Mouse (Mus musculus) heart, postnatal 10 days (tissue): ENCODE measurements around the gene Gm20388. TPM values are rescaled to one million over a fixed set of nuclear protein-coding genes. Genes with fewer than 3 reads are reported as not detected.

Experiments
- DNase-seq, 2 experiments: peaks; one replicate each; pipeline ENCODE4 v3.0.0; 2021
- intact Hi-C: fragments of 180-260 bp; cut with DNase I; formaldehyde crosslinking; loops from one replicate; pipeline ENCODE4 v1.15.1; 2025
- total RNA-seq, 2 experiments: library from RNA; stranded (reverse); gene quantifications; 2 replicates each; pipeline ENCODE4 v1.2.3; 2021

Gm20388 gene
- total RNA-seq, 2 experiments from 2014 or later: 2.0 to 2.2 TPM

GRCm38 (mm10) chr8:120113306-120113705 is 202.7 kb downstream of the Gm20388 start:
- DNase-seq: peak in 1 of 2 experiments; percentile 75
- intact Hi-C loops: no loop called here

GRCm38 (mm10) chr8:120113758-120114255 is 203.2 kb downstream of the Gm20388 start, which contains the start of gene 6430548M08Rik:
Gene 6430548M08Rik, plus strand, starts transcription at chr8:120114152.
- DNase-seq: peak; percentile 100
- intact Hi-C loops: no loop called here

- no peak for DNase-seq
- intact Hi-C loops: no loop called here
Observed at GRCm38 (mm10) chr8:120114315-120114841, 203.7 kb downstream of the Gm20388 start.

GRCm38 (mm10) chr8:120116600-120116999 is 206.0 kb downstream of the Gm20388 start:
- intact Hi-C loops: no loop called here
- no peak for DNase-seq

- intact Hi-C loops: no loop called here
- DNase-seq: no peak
Observed at GRCm38 (mm10) chr8:120118162-120118561, 207.5 kb downstream of the Gm20388 start.

- intact Hi-C loops: no loop called here
- DNase-seq: no peak
Observed at GRCm38 (mm10) chr8:120118847-120119246, 208.2 kb downstream of the Gm20388 start.

GRCm38 (mm10) chr8:120119429-120119828 is 208.8 kb downstream of the Gm20388 start:
- no peak for DNase-seq
- intact Hi-C loops: no loop called here

- no peak for DNase-seq
- intact Hi-C loops: no loop called here
Observed at GRCm38 (mm10) chr8:120119931-120120330, 209.3 kb downstream of the Gm20388 start.

GRCm38 (mm10) chr8:120120951-120121350 is 210.3 kb downstream of the Gm20388 start:
- intact Hi-C loops: no loop called here
- no peak for DNase-seq

- intact Hi-C loops: no loop called here
- DNase-seq: no peak
Observed at GRCm38 (mm10) chr8:120124261-120124660, 213.6 kb downstream of the Gm20388 start.

- DNase-seq: no peak
- intact Hi-C loops: no loop called here
Observed at GRCm38 (mm10) chr8:120124836-120125389, 214.3 kb downstream of the Gm20388 start.

- intact Hi-C loops: no loop called here
- peak in 1 of 2 experiments; percentile 47 for DNase-seq
Observed at GRCm38 (mm10) chr8:120126357-120127161, 215.9 kb downstream of the Gm20388 start.

- DNase-seq: no peak
- intact Hi-C loops: no loop called here
Observed at GRCm38 (mm10) chr8:120129547-120129946, 218.9 kb downstream of the Gm20388 start.

GRCm38 (mm10) chr8:120131158-120131557 is 220.5 kb downstream of the Gm20388 start:
- intact Hi-C loops: no loop called here
- DNase-seq: no peak

- intact Hi-C loops: no loop called here
- no peak for DNase-seq
Observed at GRCm38 (mm10) chr8:120133169-120133568, 222.5 kb downstream of the Gm20388 start.

GRCm38 (mm10) chr8:120135687-120136086 is 225.0 kb downstream of the Gm20388 start:
- no peak for DNase-seq
- intact Hi-C loops: no loop called here

- peak; percentile 80 to 81 for DNase-seq
- intact Hi-C loops: no loop called here
Observed at GRCm38 (mm10) chr8:120136618-120137017, 226.0 kb downstream of the Gm20388 start.

GRCm38 (mm10) chr8:120138958-120139357 is 228.3 kb downstream of the Gm20388 start:
- intact Hi-C loops: no loop called here
- no peak for DNase-seq

- intact Hi-C loops: no loop called here
- no peak for DNase-seq
Observed at GRCm38 (mm10) chr8:120140769-120141168, 230.1 kb downstream of the Gm20388 start.

- peak; percentile 41 to 46 for DNase-seq
- intact Hi-C loops: no loop called here
Observed at GRCm38 (mm10) chr8:120143911-120144651, 233.4 kb downstream of the Gm20388 start.
